Mouse (Mus musculus): ENCODE results near the gene Hsph1. TPM values are rescaled to one million over a fixed set of nuclear protein-coding genes. Genes with fewer than 3 reads are reported as not detected.

Hsph1 gene
- polyA plus RNA-seq, 1 experiment from 2014 or later = 49.5 TPM

DNA sequence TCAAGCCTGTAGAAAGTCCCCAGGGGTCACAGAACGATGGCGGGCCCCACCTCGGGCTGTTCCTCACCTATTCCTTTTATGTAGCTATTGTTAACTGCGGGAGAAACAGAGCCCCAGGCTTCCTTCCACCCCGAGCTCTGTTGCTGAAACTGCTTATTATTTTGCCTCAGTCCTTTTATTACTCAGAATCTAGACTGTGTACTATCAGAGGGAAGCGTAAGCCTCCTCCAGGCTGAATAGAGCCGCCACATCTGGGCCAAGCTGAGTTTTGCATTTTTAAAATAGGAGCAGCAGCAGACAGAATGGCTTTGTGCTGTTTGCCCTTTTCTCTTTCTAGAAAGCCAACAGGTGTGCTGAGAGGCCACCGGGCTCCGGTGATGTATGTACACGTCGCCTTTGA, 70.2 kb downstream of the Hsph1 start:
- WGBS = 50% methylated on average over 11 of the region's 11 CpGs
- H3K4me2 ChIP-seq (ENCODE audit: low read depth, low read length) = no peak overlapping the region
- no peak overlapping the region for H3K9ac ChIP-seq (ENCODE audit: low read length)
- no peaks in the 10 kb centered on the region for H3K9me3 ChIP-seq (replicated peaks; ENCODE audit: control insufficient read depth, low read length)
- H3K27me3 ChIP-seq (ENCODE audit: control insufficient read depth, insufficient read depth, low read length) = no peaks in the 10 kb centered on the region
- no peaks in the 10 kb centered on the region for H3K36me3 ChIP-seq (ENCODE audit: control insufficient read depth, insufficient read depth, low read length)
- peaks cover 13% of the 10 kb centered on the region for H3K4me1 ChIP-seq (ENCODE audit: control insufficient read depth, insufficient read depth, low read length)
- no peak overlapping the region for H3K4me3 ChIP-seq (replicated peaks; ENCODE audit: low read length)
- no peak overlapping the region for H3K27ac ChIP-seq (ENCODE audit: low read length)
- ATAC-seq (ENCODE audit: insufficient read depth, low FRiP score) = no peak

Other genes with a start within 250 kb of the Hsph1 start
- 4.0 and 4.4 TPM in 2 replicates for gene Medag, start 224.6 kb downstream of the Hsph1 start, polyA plus RNA-seq (2015; fragmentation: Nextera tagmentation; extraction: Ambion mirVana)
- gene Tex26, start 196.7 kb downstream of the Hsph1 start, polyA plus RNA-seq (2015; fragmentation: Nextera tagmentation; extraction: Ambion mirVana) = 0.54 and 0.59 TPM in 2 replicates
- gene Wdr95, start 107.7 kb downstream of the Hsph1 start, polyA plus RNA-seq (2015; fragmentation: Nextera tagmentation; extraction: Ambion mirVana) = 0.15 and 0.18 TPM in 2 replicates
- gene B3glct, start 41.9 kb upstream of the Hsph1 start, polyA plus RNA-seq (2015; fragmentation: Nextera tagmentation; extraction: Ambion mirVana) = 10.8 and 11.5 TPM in 2 replicates